Mouse (Mus musculus): Measurements from ENCODE around the gene Hist3h2ba.

DNA sequence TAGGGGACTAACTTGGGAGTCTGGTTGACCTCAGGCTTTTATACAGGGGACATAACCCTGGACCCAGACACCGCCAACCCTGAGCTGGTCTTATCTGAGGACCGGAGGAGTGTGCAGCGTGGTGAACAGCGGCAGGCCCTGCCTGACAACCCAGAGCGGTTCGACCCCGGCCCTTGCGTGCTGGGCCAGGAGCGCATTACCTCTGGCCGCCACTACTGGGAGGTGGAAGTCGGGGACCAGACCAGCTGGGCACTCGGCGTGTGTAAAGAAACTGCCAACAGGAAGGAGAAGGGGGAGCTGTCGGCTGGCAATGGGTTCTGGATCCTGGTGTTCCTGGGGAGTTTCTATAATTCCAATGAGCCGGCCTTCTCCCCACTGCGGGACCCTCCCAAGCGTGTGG lies 41.4 kb downstream of the Hist3h2ba start:
- no peak for TF ChIP-seq CTCF (IDR thresholded peaks at IDR 0.05; ENCODE audit: control insufficient read depth, insufficient read depth, low read length)
- no peak for TF ChIP-seq POLR2A (IDR thresholded peaks at IDR 0.05; ENCODE audit: borderline replicate concordance, control insufficient read depth, low read depth, low read length)

All from bone marrow, adult 2 months (tissue).